Mouse (Mus musculus) forebrain, postnatal 0 days (tissue): Measurements from ENCODE around the gene Ccdc63. TPM values are rescaled to one million over a fixed set of nuclear protein-coding genes. Genes with fewer than 3 reads are reported as not detected.

Experiments used
- ATAC-seq: fragments of 200-750 bp; cut with Nextera tagmentation; 2 replicates; pipeline ENCODE4 v1.8.0; 2017; ENCODE audit warnings: mild to moderate bottlenecking, moderate library complexity
- DNase-seq: peaks from one replicate; pipeline ENCODE4 v3.0.0-alpha.2; 2015
- H3K27ac ChIP-seq: fragments of 300-500 bp; sonication (generic); 2 replicates; pipeline ENCODE4 v1.5.1; 2014; ENCODE audit warnings: low read depth, mild to moderate bottlenecking, antibody characterized with exemption, low read length, moderate library complexity, mixed read lengths
- H3K27me3 ChIP-seq: fragments of 300-500 bp; sonication (generic); 2 replicates; pipeline ENCODE4 v1.6.1; 2014; ENCODE audit warnings: mild to moderate bottlenecking, low read length, mixed read lengths; ENCODE audit not compliant: insufficient read depth
- H3K36me3 ChIP-seq: fragments of 300-500 bp; sonication (generic); 2 replicates; pipeline ENCODE4 v1.6.1; 2014; ENCODE audit warnings: mild to moderate bottlenecking, moderate library complexity; ENCODE audit not compliant: insufficient read depth
- H3K4me1 ChIP-seq: fragments of 300-500 bp; sonication (generic); 2 replicates; pipeline ENCODE4 v1.6.1; 2014; ENCODE audit warnings: antibody characterized with exemption; ENCODE audit not compliant: insufficient read depth
- H3K4me2 ChIP-seq: fragments of 300-500 bp; sonication (generic); 2 replicates; pipeline ENCODE4 v1.6.1; 2014; ENCODE audit warnings: low read depth, mild to moderate bottlenecking, moderate library complexity
- H3K4me3 ChIP-seq: fragments of 300-500 bp; sonication (generic); 2 replicates; pipeline ENCODE4 v1.5.1; 2014; ENCODE audit warnings: low read depth, low read length, mixed read lengths
- H3K9ac ChIP-seq: fragments of 300-500 bp; sonication (generic); 2 replicates; pipeline ENCODE4 v1.6.1; 2014; ENCODE audit warnings: mild to moderate bottlenecking
- H3K9me3 ChIP-seq: fragments of 300-500 bp; sonication (generic); 2 replicates; pipeline ENCODE4 v1.6.1; 2016; ENCODE audit warnings: low read length
- CTCF ChIP-seq: sonication (generic); IDR thresholded peaks from 2 replicates; pipeline ENCODE4 v1.5.1; 2016; ENCODE audit warnings: antibody characterized with exemption, control low read depth, low read depth
- WGBS: fragments of 180-500 bp; shearing (Covaris S2); extraction: QIAGEN DNeasy Blood & Tissue Kit; methylation state at CpG from one replicate; pipeline ENCODE4 v1.1.7; 2014; 5-methylcytosine and 5-hydroxymethylcytosine counted together
- polyA plus RNA-seq: library from polyadenylated mRNA; unstranded; fragments of >200 nt; fragmentation: Nextera tagmentation; extraction: Ambion mirVana; gene quantifications from 2 replicates; pipeline ENCODE4 v1.2.1, GENCODE M21; 2015
- total RNA-seq: library from RNA; depleted of rRNA; stranded (reverse); fragments of >200 nt; gene quantifications from 2 replicates; pipeline ENCODE4 v1.2.3, GENCODE M21; 2014

The Ccdc63 gene
- total and polyA plus RNA-seq, 2 experiments from 2014 or later, result 0.08 to 0.43 TPM

DNA sequence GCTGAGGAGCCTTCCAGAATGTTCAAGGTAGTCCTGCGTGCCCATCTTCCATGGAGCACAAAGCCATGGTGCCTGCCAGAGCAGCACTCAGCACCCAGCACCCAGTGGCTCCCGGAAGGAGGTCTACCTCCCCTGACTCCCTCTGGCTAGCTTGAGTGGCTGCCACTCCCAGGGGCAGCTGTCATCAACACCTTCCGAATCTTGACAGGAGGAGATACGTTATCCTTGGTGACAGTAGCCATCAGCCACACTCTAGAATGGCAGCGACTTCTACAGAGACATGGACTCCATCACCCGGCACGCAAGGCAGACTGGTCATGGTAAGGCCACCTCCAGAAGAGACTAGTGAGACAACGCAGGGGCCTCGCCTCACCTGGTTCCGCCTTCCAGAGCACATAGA lies 46.2 kb downstream of the Ccdc63 start:
- H3K9me3 ChIP-seq, result no peaks in the 10 kb centered on the region
- H3K4me2 ChIP-seq, result no peak overlapping the region
- H3K9ac ChIP-seq, result no peak overlapping the region
- H3K27ac ChIP-seq, result no peak overlapping the region
- no peak for TF ChIP-seq CTCF
- no peak for ATAC-seq
- no peak for DNase-seq
- no peaks in the 10 kb centered on the region; the same call in 1 of the 2 replicates for H3K27me3 ChIP-seq
- no peaks in the 10 kb centered on the region for H3K4me1 ChIP-seq
- no peak overlapping the region for H3K4me3 ChIP-seq
- no peaks in the 10 kb centered on the region for H3K36me3 ChIP-seq
- 91% methylated on average over 10 of the region's 10 CpGs for WGBS

DNA sequence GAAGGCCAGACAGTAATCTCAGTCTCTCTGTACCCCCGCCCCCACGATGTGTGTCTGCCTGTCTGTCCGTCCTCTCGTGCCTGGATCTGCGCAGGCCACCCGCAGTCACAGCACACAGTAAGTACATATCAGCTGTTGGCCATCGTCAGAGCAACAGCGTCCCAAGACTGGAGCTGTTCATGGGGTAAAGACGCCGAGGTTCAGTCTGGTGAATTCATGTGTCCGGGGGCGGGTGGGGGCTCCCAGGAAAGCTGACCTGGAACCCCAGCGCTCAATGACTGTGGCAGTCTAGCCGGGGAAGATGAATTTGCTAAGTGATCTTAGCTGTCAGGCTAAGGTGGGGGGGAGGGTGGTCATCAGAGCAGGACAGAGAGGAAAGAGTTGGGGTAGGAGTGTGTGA lies 46.9 kb downstream of the Ccdc63 start:
- Histone ChIP-seq H3K27me3 (no peaks in the 10 kb centered on the region; the same call in 1 of the 2 replicates), H3K9ac (no peak overlapping the region), H3K36me3 (no peaks in the 10 kb centered on the region), H3K4me2 (no peak overlapping the region), H3K27ac (no peak overlapping the region), H3K4me3 (no peak overlapping the region), H3K4me1 (no peaks in the 10 kb centered on the region; the same call in 1 of the 2 replicates), H3K9me3 (no peaks in the 10 kb centered on the region)
- 88% methylated on average over 14 of the region's 14 CpGs for WGBS
- TF ChIP-seq CTCF, result no peak
- DNase-seq, result no peak
- ATAC-seq, result no peak

DNA sequence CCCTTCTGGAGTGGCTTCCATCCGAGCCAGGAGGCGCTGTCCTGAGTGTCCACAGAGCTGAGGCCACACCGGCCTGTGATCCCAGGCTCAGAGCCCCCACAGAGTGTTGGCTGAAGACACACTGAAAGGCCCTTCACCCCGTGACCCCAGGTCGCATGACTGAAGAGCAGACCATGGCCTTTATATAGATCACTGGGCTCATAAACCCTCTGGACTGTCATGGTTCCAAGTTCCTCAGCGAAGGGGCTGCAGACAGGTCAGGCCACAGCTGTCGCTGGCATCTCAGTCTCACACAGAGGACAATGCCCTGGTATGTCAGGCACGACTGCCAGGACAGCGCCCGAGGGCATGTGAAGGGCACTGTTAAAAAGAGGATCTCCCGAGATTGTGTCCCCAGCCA lies 47.8 kb downstream of the Ccdc63 start:
- Histone ChIP-seq H3K27me3 (no peaks in the 10 kb centered on the region; the same call in 1 of the 2 replicates), H3K9me3 (no peaks in the 10 kb centered on the region), H3K4me2 (no peak overlapping the region), H3K27ac (no peak overlapping the region), H3K9ac (no peak overlapping the region), H3K4me3 (no peak overlapping the region), H3K36me3 (no peaks in the 10 kb centered on the region), H3K4me1 (no peaks in the 10 kb centered on the region; the same call in 1 of the 2 replicates)
- 76% methylated on average over 11 of the region's 11 CpGs for WGBS
- ATAC-seq (no peak), DNase-seq (no peak)
- no peak for TF ChIP-seq CTCF

DNA sequence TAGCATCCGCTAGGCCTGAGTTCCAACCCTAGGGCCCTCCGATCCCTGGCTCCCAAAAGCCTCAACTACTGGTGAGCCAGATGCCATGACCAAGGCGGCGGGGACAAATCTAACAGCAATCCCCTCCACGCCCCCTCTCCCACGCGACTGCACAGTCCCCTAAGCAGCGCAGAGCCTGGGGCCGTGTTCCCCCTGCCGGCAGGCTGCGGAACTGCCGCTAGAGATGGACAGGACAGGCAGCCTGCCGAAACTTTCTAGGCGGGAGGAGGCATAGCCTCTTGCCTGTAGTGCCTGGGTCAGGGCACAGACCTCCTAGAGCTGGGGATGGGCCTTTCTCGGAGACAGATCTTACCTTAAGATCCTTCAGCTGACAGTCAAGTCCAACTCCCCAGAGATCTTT lies 49.6 kb downstream of the Ccdc63 start:
- ATAC-seq, result peak; percentile 62
- 16% methylated on average over 15 of the region's 15 CpGs for WGBS

DNA sequence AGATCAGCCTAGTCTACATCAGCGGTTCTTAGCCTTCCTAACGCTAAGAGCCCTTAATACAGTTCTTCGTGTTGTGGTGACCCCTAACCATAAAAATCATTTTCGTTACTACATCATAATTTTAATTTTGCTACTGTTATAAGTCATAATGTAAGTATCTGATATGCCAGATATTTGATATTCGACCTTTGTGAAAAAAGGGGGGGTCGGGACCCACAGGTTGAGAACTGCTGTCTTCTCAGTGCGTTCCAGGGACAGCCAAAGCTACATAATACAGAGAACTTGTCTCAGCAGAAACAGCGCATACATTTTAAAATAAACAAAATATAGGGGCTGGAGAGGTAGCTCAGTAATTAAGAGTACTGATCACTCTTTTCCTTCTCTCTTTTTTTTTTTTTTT lies 51.0 kb downstream of the Ccdc63 start:
- DNase-seq, result no peak
- H3K36me3 ChIP-seq, result no peaks in the 10 kb centered on the region
- no peaks in the 10 kb centered on the region for H3K9me3 ChIP-seq
- H3K9ac ChIP-seq, result no peak overlapping the region
- H3K4me2 ChIP-seq, result no peak overlapping the region
- H3K4me3 ChIP-seq, result no peak overlapping the region
- TF ChIP-seq CTCF, result no peak
- 80% methylated on average over 8 of the region's 8 CpGs for WGBS
- no peak overlapping the region for H3K27ac ChIP-seq
- ATAC-seq, result no peak
- H3K4me1 ChIP-seq, result no peaks in the 10 kb centered on the region; the same call in 1 of the 2 replicates
- H3K27me3 ChIP-seq, result no peaks in the 10 kb centered on the region

More for the DNA sequence above, 49.6 kb downstream of the Ccdc63 start:
- Histone ChIP-seq H3K27ac (no peak overlapping the region), H3K4me3 (no peak overlapping the region), H3K36me3 (no peaks in the 10 kb centered on the region), H3K9ac (no peak overlapping the region), H3K4me2 (no peak overlapping the region), H3K4me1 (no peaks in the 10 kb centered on the region; the same call in 1 of the 2 replicates), H3K27me3 (no peaks in the 10 kb centered on the region; the same call in 1 of the 2 replicates), H3K9me3 (no peaks in the 10 kb centered on the region)
- TF ChIP-seq CTCF, result peak; percentile 98
- peak; percentile 80 for DNase-seq

GRCm38 (mm10) chr5:122088917-122089316 lies 51.7 kb downstream of the Ccdc63 start:
- peak; percentile 92 for ATAC-seq
- DNase-seq, result peak; percentile 93
- Histone ChIP-seq H3K9ac (no peak overlapping the region), H3K9me3 (no peaks in the 10 kb centered on the region), H3K4me1 (no peaks in the 10 kb centered on the region; the same call in 1 of the 2 replicates), H3K27ac (no peak overlapping the region), H3K27me3 (no peaks in the 10 kb centered on the region), H3K36me3 (no peaks in the 10 kb centered on the region), H3K4me2 (no peak overlapping the region), H3K4me3 (no peak overlapping the region)
- peak; percentile 99 for TF ChIP-seq CTCF
- WGBS, result under 1% methylated on average over 5 of the region's 5 CpGs

- H3K4me2 ChIP-seq, result no peak overlapping the region
- no peak overlapping the region for H3K9ac ChIP-seq
- DNase-seq (no peak), ATAC-seq (no peak)
- whole genome bisulfite sequencing, result 24% methylated on average over 3 of the region's 3 CpGs
- TF ChIP-seq CTCF, result no peak
- no peaks in the 10 kb centered on the region for H3K9me3 ChIP-seq
- H3K4me3 ChIP-seq, result no peak overlapping the region
- H3K36me3 ChIP-seq, result no peaks in the 10 kb centered on the region
- no peak overlapping the region for H3K27ac ChIP-seq
- no peaks in the 10 kb centered on the region; the same call in 1 of the 2 replicates for H3K4me1 ChIP-seq
- H3K27me3 ChIP-seq, result no peaks in the 10 kb centered on the region
Measured at GRCm38 (mm10) chr5:122086121-122086520, 54.5 kb downstream of the Ccdc63 start.
